Mouse (Mus musculus): ENCODE measurements around the gene Ctrb1. TPM values are rescaled to one million over a fixed set of nuclear protein-coding genes. Genes with fewer than 3 reads are reported as not detected.

Gene Ctrb1
- polyA plus RNA-seq, 1 experiment from 2014 or later = not detected

DNA sequence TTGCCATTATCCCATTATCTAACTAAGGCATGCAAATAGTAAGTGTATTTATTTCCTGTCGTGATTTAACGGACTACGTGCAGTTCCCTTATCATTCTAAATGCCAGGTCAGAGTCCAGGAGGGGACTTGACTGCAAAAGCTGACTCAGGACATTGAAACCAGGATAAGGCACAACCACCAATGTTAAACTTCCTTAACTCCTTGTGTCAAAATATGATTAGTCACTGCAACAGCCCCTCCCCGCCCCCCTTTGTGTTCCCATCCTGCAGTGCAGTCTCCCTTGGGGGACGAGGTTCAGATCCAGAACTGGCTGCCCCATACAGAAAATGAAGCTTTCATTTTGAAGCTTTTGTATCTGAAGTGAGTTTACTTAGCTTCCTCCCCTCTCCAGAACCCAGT, 48.3 kb downstream of the Ctrb1 start:
- no peak for ATAC-seq (ENCODE audit: low FRiP score, low read depth)
- 70% methylated on average over 5 of the region's 5 CpGs for WGBS
- H3K27ac ChIP-seq = no peak overlapping the region
- no peaks in the 10 kb centered on the region for H3K27me3 ChIP-seq (replicated peaks)
- H3K4me2 ChIP-seq (replicated peaks) = peak overlapping the region; percentile 57
- H3K9ac ChIP-seq = 0 out of 2 replicates have a peak overlapping the region, but pooled peaks have one; percentile 30
- H3K9me3 ChIP-seq = no peaks in the 10 kb centered on the region
- no peaks in the 10 kb centered on the region for H3K36me3 ChIP-seq
- peak overlapping the region; percentile 74 for H3K4me3 ChIP-seq
- H3K4me1 ChIP-seq = peaks cover 8% of the 10 kb centered on the region; the same call in 1 of the 2 replicates

- 93% methylated on average over 2 of the region's 2 CpGs for WGBS
Observed at GRCm38 (mm10) chr8:111641064-111641463, 49.7 kb downstream of the Ctrb1 start.

GRCm38 (mm10) chr8:111638086-111638485, 52.7 kb downstream of the Ctrb1 start:
- ATAC-seq (ENCODE audit: low FRiP score, low read depth) = no peak
- no peaks in the 10 kb centered on the region for H3K27me3 ChIP-seq (replicated peaks)

More at GRCm38 (mm10) chr8:111641064-111641463, 49.7 kb downstream of the Ctrb1 start:
- no peaks in the 10 kb centered on the region for H3K9me3 ChIP-seq
- H3K9ac ChIP-seq = no peak overlapping the region
- no peak overlapping the region for H3K27ac ChIP-seq
- peaks cover 8% of the 10 kb centered on the region; the same call in 1 of the 2 replicates for H3K4me1 ChIP-seq
- H3K27me3 ChIP-seq (replicated peaks) = no peaks in the 10 kb centered on the region
- H3K4me2 ChIP-seq (replicated peaks) = no peak overlapping the region
- no peak overlapping the region for H3K4me3 ChIP-seq
- no peak for ATAC-seq (ENCODE audit: low FRiP score, low read depth)
- H3K36me3 ChIP-seq = no peaks in the 10 kb centered on the region

More at GRCm38 (mm10) chr8:111638086-111638485, 52.7 kb downstream of the Ctrb1 start:
- no peak overlapping the region for H3K4me2 ChIP-seq (replicated peaks)
- no peaks in the 10 kb centered on the region for H3K36me3 ChIP-seq
- peaks cover 6% of the 10 kb centered on the region; the same call in 1 of the 2 replicates for H3K4me1 ChIP-seq
- H3K9ac ChIP-seq = no peak overlapping the region
- no peak overlapping the region for H3K27ac ChIP-seq
- H3K9me3 ChIP-seq = no peaks in the 10 kb centered on the region
- no peak overlapping the region for H3K4me3 ChIP-seq

Small RNA genes lying within 50 kb of the gene (microRNA-seq; reads per million reads assigned to microRNA genes)
- not detected for gene Mir7076

Other genes with a start within 250 kb of the Ctrb1 start
- 6.3 and 6.8 TPM in 2 replicates for gene Wdr59, start 168.9 kb downstream of the Ctrb1 start, polyA plus RNA-seq (2016; fragmentation: Nextera tagmentation; extraction: Ambion mirVana)
- gene Znrf1, start 154.9 kb downstream of the Ctrb1 start, polyA plus RNA-seq (2016; fragmentation: Nextera tagmentation; extraction: Ambion mirVana) = 113 and 118 TPM in 2 replicates
- 0.46 and 0.49 TPM in 2 replicates for gene Ldhd, start 60.6 kb downstream of the Ctrb1 start, polyA plus RNA-seq (2016; fragmentation: Nextera tagmentation; extraction: Ambion mirVana)
- gene Zfp1, start 47.6 kb downstream of the Ctrb1 start, polyA plus RNA-seq (2016; fragmentation: Nextera tagmentation; extraction: Ambion mirVana) = 22.0 and 25.4 TPM in 2 replicates
- 55.9 and 61.5 TPM in 2 replicates for gene Bcar1, start 52.8 kb upstream of the Ctrb1 start, polyA plus RNA-seq (2016; fragmentation: Nextera tagmentation; extraction: Ambion mirVana)
- gene Cfdp1, start 163.3 kb upstream of the Ctrb1 start, polyA plus RNA-seq (2016; fragmentation: Nextera tagmentation; extraction: Ambion mirVana) = 177 and 201 TPM in 2 replicates
- 6.0 and 7.8 TPM in 2 replicates for gene Tmem170, start 185.7 kb upstream of the Ctrb1 start, polyA plus RNA-seq (2016; fragmentation: Nextera tagmentation; extraction: Ambion mirVana)
- gene Chst5, start 219.4 kb upstream of the Ctrb1 start, polyA plus RNA-seq (2016; fragmentation: Nextera tagmentation; extraction: Ambion mirVana) = 4.8 and 4.9 TPM in 2 replicates
- gene Tmem231, start 242.9 kb upstream of the Ctrb1 start, polyA plus RNA-seq (2016; fragmentation: Nextera tagmentation; extraction: Ambion mirVana) = 15.3 and 16.3 TPM in 2 replicates
- 377 and 381 TPM in 2 replicates for gene Gabarapl2, start 249.7 kb upstream of the Ctrb1 start, polyA plus RNA-seq (2016; fragmentation: Nextera tagmentation; extraction: Ambion mirVana)

Measured in neural tube, embryonic 12.5 days (tissue).